In genomic region chr1:155394829-155395228, GRCm38 (mm10) we compare ENCODE assay signal across 20 mouse cellular contexts. TPM values are rescaled to one million over a fixed set of nuclear protein-coding genes. Genes with fewer than 3 reads are reported as not detected.
DNase-seq lines count a peak whose midpoint lies in the region; ATAC-seq lines count a peak whose summit lies in the region.
"Had no signal": no experiment of that assay in that cellular context is flagged by ENCODE, and none has a peak within 500 bp of the region (broad histone marks: within the 10 kb centered on the region; RNA-seq: fewer than 3 reads in every experiment).

No protein-coding gene starts in this region.

- 79% methylated on average over 6 of the region's 6 CpGs for WGBS in embryonic facial prominence, embryonic 14.5 days
- WGBS in embryonic facial prominence, embryonic 10.5 days = 90% methylated on average over 6 of the region's 6 CpGs

- no peak overlapping the region for H3K4me3 ChIP-seq in embryonic facial prominence, embryonic 14.5 days (ENCODE audit: low read depth, low read length)
- no peak overlapping the region for H3K4me3 ChIP-seq in embryonic facial prominence, embryonic 10.5 days
- H3K4me3 ChIP-seq: heart, embryonic 15.5 days; hindbrain, embryonic 12.5 days; intestine, embryonic 15.5 days; kidney, embryonic 15.5 days; limb, embryonic 10.5 days; liver, embryonic 12.5 days; neural tube, embryonic 12.5 days; stomach, embryonic 15.5 days had no signal

- peak; percentile 10 for DNase-seq in embryonic facial prominence, embryonic 14.5 days (ENCODE audit: low spot score)
- DNase-seq in embryonic facial prominence, embryonic 10.5 days (ENCODE audit: low spot score) = no peak
- DNase-seq in layer of hippocampus, adult 9-11 months = peak; percentile 56
- DNase-seq in layer of hippocampus, postnatal 25 days (ENCODE audit: extremely low spot score in 1 of 2, low spot score in 1 of 2) = no peak
- peak; percentile 14 for DNase-seq in retina, embryonic 14.5 days (ENCODE audit: low spot score)
- peak; percentile 66 for DNase-seq in thymus, postnatal 14 days
- DNase-seq in adrenal gland, postnatal 14 days = no peak
- DNase-seq in frontal cortex, postnatal 10 days (ENCODE audit: low spot score in 2 of 2) = no peak
- DNase-seq: adrenal gland, adult 8-10 months; heart, adult 11 months had no signal

- no peaks in the 10 kb centered on the region for H3K36me3 ChIP-seq in embryonic facial prominence, embryonic 14.5 days (ENCODE audit: control insufficient read depth, insufficient read depth, low read length)
- H3K36me3 ChIP-seq in embryonic facial prominence, embryonic 10.5 days (replicated peaks) = no peaks in the 10 kb centered on the region
- H3K36me3 ChIP-seq: heart, embryonic 15.5 days; hindbrain, embryonic 12.5 days; intestine, embryonic 15.5 days; kidney, embryonic 15.5 days; limb, embryonic 10.5 days; liver, embryonic 12.5 days; neural tube, embryonic 12.5 days; stomach, embryonic 15.5 days had no signal

- H3K4me1 ChIP-seq in embryonic facial prominence, embryonic 14.5 days (ENCODE audit: control insufficient read depth, insufficient read depth, low read length) = no peaks in the 10 kb centered on the region
- H3K4me1 ChIP-seq in embryonic facial prominence, embryonic 10.5 days = 0 out of 2 replicates have a peak, but pooled peaks cover 3% of the 10 kb centered on the region
- H3K4me1 ChIP-seq: hindbrain, embryonic 12.5 days; intestine, embryonic 15.5 days; kidney, embryonic 15.5 days; limb, embryonic 10.5 days; stomach, embryonic 15.5 days had no signal

- no peak overlapping the region for H3K9ac ChIP-seq in embryonic facial prominence, embryonic 14.5 days (ENCODE audit: low read depth, low read length)
- H3K9ac ChIP-seq: heart, embryonic 15.5 days; hindbrain, embryonic 12.5 days; intestine, embryonic 15.5 days; kidney, embryonic 15.5 days; liver, embryonic 12.5 days; neural tube, embryonic 12.5 days; stomach, embryonic 15.5 days had no signal

- ATAC-seq in embryonic facial prominence, embryonic 14.5 days (ENCODE audit: low read depth) = no peak
- ATAC-seq: intestine, embryonic 15.5 days; liver, embryonic 12.5 days; midbrain, embryonic 16.5 days had no signal

- H3K9me3 ChIP-seq in embryonic facial prominence, embryonic 14.5 days (ENCODE audit: control insufficient read depth, low read length) = no peaks in the 10 kb centered on the region
- H3K9me3 ChIP-seq in embryonic facial prominence, embryonic 10.5 days = no peaks in the 10 kb centered on the region
- H3K9me3 ChIP-seq: G1E; heart, embryonic 15.5 days; hindbrain, embryonic 12.5 days; intestine, embryonic 15.5 days; kidney, embryonic 15.5 days; limb, embryonic 10.5 days; liver, embryonic 12.5 days; neural tube, embryonic 12.5 days; stomach, embryonic 15.5 days had no signal

- no peaks in the 10 kb centered on the region for H3K27me3 ChIP-seq in embryonic facial prominence, embryonic 14.5 days (replicated peaks; ENCODE audit: control insufficient read depth, insufficient read depth, low read length)
- no peaks in the 10 kb centered on the region for H3K27me3 ChIP-seq in embryonic facial prominence, embryonic 10.5 days (replicated peaks; ENCODE audit: low read depth, poor library complexity, severe bottlenecking)
- H3K27me3 ChIP-seq: heart, embryonic 15.5 days; hindbrain, embryonic 12.5 days; intestine, embryonic 15.5 days; kidney, embryonic 15.5 days; liver, embryonic 12.5 days; neural tube, embryonic 12.5 days; stomach, embryonic 15.5 days had no signal

- H3K27ac ChIP-seq in embryonic facial prominence, embryonic 14.5 days (replicated peaks; ENCODE audit: low read depth, low read length) = no peak overlapping the region
- no peak overlapping the region for H3K27ac ChIP-seq in embryonic facial prominence, embryonic 10.5 days (replicated peaks)
- H3K27ac ChIP-seq: heart, embryonic 15.5 days; hindbrain, embryonic 12.5 days; intestine, embryonic 15.5 days; kidney, embryonic 15.5 days; limb, embryonic 10.5 days; liver, embryonic 12.5 days; neural tube, embryonic 12.5 days; stomach, embryonic 15.5 days had no signal

- no peak overlapping the region for H3K4me2 ChIP-seq in embryonic facial prominence, embryonic 14.5 days (ENCODE audit: low read depth, low read length)
- H3K4me2 ChIP-seq: heart, embryonic 15.5 days; hindbrain, embryonic 12.5 days; intestine, embryonic 15.5 days; kidney, embryonic 15.5 days; liver, embryonic 12.5 days; neural tube, embryonic 12.5 days; stomach, embryonic 15.5 days had no signal

RNA-seq across cellular contexts. Expression of gene Xpr1, which starts 22.4 kb away (rescaled TPM):
- polyA plus RNA-seq in embryonic facial prominence, embryonic 14.5 days (2014; fragmentation: Nextera tagmentation; extraction: Ambion mirVana) = 5.3 and 5.6 TPM in 2 replicates
- 8.2 and 8.4 TPM in 2 replicates for polyA plus RNA-seq in embryonic facial prominence, embryonic 10.5 days (2016; fragmentation: Nextera tagmentation; extraction: Ambion mirVana)
- 10 to 100 TPM; 82.5 to 91.5 TPM for total RNA-seq in layer of hippocampus, postnatal 25 days (2021)
- total RNA-seq in adrenal gland, postnatal 14 days (2021) = 40.9 and 41.8 TPM in 2 replicates

Comparison
In these comparisons a context has a peak if more than half of its experiments do, and no peak if none do; other contexts are left out.
1. DNase-seq: peak in embryonic facial prominence, embryonic 14.5 days (single experiment), layer of hippocampus, adult 9-11 months (single experiment), retina, embryonic 14.5 days (single experiment) and thymus, postnatal 14 days (single experiment); none in embryonic facial prominence, embryonic 10.5 days (single experiment), layer of hippocampus, postnatal 25 days (0 of 2), adrenal gland, postnatal 14 days (single experiment) and frontal cortex, postnatal 10 days (0 of 2).